Mouse (Mus musculus): ENCODE measurements around the gene Zfp445.
A peak's percentile ranks its signal among the peaks of the same experiment; 100 is the strongest.
"Not testable (repeated sequence)": the region's sequence is repeated elsewhere in the genome, so short reads cannot be mapped to it uniquely, and the experiment has no call there.

The Zfp445 gene

DNA sequence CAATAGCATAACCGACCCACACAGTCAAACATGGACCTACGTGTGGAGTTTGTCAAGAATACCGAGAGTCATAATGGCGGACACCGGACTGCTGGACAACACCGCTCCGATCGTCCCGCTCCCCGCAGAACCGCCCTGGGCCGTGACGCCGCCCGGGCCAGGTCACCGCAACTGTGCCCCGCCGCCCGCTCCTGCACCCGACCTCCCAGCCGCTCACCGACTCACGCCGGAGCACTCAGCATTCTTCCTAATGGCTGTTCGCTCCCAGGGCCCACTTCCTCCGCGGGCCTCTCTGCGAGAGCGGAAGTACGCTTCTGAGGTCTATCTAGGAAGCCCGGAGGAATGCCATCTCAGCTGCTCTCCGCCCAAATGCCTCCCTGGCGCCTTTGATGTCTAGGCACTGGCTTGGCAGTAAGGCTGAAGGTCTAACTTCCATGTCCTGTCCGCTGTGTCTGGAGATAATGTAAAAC lies at the start of gene Zfp445:
Gene Zfp445, minus strand, starts transcription at position 310 of the 470 bp plus-strand sequence.
- peak; percentile 50 for DNase-seq (ENCODE audit: low spot score)

DNA sequence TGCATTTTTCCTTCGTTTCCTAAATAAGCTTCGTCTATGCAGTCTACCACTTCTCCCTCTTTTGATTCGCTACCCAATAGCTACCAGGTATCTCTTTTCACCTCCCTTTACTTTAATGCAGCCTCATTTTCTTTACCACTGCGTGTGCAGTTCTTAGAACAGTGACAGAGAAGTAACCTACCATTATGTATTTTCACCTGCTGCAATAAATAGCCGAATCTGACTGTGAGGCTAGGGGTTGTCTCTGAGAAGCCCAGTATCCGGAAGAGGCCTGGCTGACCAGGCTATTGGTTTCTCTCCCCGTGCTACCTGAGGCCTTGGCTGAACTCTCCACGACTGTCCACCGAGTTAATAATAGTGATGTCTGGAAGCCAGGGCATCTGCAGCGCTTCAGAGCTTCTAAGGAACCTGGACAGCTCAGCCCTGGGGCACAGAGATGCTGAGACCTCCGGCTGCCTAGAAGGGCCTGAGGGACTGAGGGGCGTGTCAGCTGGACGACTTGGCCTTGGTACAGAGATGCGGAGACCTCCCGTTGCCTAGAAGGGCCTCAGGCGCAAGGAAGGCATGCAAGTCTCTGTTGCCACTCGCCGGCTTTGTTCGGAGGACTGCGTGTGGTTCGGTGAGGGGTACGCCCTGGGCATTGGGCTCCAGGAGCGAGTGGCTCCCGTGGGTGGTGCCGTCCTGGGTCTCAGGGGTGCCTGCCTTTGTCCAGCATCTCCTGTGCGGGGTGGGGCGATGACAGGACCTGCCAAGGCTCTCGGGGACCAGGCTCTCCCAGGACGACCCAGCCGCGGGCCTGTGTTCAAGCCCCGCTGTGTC lies 37.1 kb upstream of the Zfp445 start:
- DNase-seq (ENCODE audit: low spot score): no peak

DNA sequence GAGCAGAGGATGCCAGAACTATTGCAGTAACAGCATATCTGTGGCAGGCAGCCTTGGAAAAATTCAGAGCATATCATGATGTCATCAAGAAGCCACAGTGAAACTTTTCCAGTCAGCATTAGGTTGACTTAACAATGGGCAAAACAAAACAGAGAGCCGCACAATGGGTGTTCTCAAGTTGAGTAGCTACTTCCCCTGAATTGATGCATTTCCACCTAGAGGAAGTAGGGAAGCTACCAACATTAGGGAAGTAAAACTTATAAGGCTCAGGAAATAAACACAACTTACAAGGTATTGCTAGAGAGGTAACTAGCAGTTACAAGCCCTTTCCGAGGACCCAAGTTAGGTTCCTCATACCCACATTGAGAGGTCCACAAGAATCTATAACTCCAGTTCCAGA lies 35.2 kb upstream of the Zfp445 start:
- no peak for DNase-seq (ENCODE audit: low spot score)

DNA sequence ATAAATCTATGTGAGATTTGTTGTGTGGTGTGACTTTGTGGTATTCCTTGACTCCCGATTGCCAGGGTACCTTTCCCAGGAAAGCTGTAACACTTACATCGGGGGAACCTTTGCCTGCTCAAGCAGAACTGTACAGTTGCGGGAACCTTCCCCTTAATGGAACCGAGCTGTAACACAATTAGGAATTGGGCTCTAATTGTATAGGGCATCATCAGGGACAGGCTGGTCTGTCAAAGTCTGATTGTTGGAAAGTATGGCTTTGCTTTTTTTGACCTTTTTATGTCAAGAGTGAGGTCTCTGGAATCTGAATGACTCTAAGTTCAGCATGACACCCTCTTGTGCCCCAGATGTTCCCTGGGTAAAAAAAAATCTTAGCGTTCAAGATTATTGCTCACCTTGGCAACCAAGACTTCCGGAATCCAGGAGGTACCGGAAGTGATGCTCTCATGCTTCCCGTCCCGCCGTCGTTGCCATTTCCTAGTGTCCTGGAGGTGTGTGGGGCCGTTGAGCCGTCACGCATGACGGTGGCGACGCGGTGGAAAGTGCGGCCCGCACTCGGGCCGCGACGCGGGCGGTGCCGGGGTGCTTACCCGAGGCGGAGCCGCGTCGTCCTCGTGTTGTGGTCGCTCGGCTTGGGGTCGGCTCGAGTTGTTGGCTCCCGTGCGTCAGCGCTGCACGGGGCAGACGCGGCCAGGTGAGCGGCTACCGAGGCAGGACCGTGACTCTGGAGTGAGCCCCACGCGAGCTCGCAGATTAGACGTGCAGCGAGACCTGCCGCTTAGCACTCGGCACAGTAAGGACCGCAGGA lies 20.8 kb upstream of the Zfp445 start:
- peak; percentile 18 for DNase-seq (ENCODE audit: low spot score)

DNA sequence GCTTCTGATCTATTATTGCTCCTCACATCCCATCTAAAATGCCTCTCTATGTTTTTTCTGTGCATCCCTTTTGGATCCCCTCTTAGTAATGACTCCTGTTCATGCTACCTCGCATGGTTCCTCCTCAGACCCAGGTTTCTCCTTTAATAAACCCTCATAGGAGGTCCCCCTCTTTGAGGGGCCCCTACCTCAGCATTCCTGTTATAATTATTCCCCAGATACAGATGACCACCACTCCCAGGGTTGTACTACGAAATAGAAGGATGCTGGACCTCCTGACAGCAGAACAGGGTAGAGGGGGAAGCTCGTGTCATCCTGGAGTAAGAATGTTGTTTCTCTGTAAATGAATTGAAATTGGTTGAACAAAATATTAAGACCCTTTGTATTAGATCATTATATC lies 19.6 kb upstream of the Zfp445 start, which contains the start of gene Zkscan7:
Gene Zkscan7, plus strand, starts transcription at position 301 of the 400 bp plus-strand sequence.
- no peak for DNase-seq (ENCODE audit: low spot score)

DNA sequence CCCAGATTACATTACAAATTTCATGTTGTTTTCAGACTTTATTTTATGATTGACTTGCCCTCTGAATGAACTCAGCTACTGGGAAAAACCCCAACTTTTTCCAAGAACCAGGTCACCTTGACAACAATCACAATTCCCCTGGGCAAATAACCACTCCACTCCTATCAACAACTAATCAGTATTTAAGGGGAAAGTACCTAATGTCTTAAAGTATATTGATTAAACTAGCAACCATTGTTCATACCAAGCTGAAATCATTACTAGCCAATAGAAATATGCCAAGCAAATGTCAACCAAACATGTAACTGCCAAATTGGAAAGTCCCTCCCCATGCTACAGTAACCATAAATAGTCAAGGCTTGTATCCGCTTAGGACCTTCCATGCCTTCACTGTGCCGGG lies 9.3 kb upstream of the Zfp445 start:
- DNase-seq (ENCODE audit: low spot score): no peak

DNA sequence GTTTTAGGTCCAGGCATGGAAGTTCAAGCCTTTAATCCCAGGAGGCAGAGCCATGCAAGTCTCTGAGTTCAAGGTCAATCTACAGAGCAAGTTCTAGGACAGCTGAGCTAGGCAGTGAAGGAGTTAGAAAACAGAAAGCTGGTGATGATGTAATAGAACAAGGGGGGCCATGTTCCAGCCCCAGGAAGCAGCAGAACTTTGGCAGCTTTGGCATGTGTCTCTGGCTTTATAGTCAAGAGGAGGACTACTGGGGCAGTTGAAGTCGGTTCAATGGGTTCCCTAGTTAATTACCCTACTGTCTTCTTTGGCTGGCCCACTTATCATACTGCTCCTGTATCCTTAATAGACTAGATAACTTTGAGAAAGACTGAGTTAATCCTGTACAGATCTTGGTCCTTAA lies 8.8 kb upstream of the Zfp445 start:
- no peak for DNase-seq (ENCODE audit: low spot score)

DNA sequence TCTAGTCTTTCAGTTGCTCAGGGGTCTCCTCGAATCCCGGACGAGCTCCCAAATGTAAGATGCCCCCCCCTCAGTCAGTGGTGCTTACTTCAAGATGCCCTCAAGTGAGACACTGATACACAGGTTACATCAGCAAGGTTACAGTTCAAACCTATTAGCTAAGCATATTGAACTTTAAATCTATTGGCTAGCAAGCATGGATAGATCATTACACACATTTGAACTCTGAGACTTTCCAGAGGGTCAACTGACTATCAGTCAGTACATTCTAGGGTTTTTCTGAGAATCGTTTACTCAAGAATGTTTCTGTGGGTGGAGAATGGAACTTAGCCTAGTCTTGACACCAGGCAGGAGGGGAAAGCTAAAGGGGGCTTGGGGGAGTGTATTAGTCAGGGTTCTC lies 6.8 kb upstream of the Zfp445 start:
- DNase-seq (ENCODE audit: low spot score): no peak

DNA sequence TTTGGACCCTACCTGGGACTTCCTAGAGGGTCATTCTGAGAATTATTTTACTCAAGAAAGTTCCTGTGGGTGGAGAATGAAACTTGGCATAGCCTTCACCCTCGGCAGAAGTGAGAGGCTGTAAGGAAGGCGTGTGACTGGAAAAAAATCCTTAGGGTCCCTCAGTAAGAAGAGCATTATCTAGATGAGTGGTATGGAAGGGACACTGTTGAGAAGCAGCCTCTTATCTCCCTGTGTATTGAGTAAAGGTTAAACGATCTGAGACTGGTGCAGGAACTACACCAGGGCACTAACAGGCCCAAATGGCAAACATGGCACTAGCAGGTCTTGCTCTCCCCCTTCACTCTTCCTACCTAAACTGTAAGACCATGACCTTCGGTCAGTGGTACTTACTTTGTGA lies 386 bp upstream of the Zfp445 start:
- DNase-seq (ENCODE audit: low spot score): no peak

DNA sequence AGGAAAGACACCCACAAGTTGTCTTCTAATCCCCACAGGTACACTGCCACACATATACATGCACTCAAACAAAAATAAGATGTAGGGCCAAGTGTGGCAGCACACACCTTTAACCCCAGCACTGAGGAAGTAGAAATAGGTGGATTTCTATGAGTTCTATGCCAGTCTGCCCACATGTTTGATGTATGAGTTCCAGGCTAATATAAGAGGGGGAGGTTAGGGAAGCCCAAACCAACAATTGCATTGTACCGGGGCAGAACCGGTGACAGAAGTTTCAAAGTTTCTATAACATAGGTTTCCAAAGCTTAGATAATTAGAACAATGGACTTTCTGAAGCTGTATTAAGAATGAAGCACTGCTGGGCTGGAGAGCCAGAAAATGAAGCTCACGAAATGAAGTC lies 958 bp downstream of the Zfp445 start:
- DNase-seq (ENCODE audit: low spot score): no peak

DNA sequence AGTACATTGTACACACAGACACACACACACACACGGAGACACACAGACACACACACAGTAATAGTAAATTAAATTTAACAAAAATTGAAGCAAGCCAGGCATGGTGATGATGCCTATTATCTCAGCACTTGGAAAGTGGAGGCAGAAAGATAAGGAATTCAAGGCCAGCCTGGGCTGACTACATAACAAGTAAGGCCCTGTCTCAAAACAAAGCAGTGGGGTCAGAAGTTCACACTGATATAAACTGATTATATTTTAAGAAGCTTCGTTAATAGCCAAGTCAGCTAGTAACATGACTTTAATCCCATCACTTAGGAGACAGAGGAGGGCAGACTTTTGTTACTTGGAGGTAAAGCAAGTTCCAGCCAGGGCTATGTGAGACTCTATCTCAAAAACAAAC lies 2.1 kb downstream of the Zfp445 start:
- DNase-seq (ENCODE audit: low spot score): no peak

DNA sequence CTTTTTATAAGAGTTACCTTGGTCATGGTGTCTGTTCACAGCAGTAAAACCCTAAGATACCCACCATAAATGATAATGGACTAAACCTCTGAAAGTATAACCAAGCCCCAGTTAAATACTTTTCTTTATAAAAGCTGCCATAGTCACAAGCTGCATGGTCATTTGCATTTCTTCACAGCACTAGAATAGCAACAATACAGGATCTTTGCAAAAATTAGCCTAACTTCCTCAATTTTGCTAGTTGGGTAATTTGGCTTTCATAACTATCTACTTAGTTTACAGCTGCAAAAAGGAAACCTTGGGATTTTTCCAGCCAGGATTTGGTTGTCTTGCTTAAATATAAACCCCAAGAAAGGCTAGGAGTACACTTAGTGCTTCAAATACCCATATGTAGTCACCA lies 5.1 kb downstream of the Zfp445 start:
- DNase-seq (ENCODE audit: low spot score): no peak

DNA sequence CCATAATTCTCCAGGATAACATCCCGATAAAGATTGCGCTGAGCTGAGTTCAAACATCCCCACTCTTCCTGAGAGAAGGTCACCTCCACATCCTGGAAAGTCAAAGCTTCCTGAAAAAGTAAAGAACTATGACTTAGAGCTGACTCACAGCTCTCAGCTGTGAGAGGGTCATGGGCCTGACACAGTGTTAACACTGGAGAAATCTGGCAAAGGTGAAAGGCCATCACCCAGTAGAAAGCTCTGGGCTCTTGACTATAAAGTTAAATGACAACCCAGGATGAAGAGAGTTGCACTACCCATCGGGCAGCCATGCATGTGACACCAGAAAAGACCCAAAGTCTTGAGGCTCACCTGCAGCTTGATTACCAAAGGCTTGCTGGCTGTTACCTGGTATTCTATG lies 9.1 kb downstream of the Zfp445 start:
- no peak for DNase-seq (ENCODE audit: low spot score)

DNA sequence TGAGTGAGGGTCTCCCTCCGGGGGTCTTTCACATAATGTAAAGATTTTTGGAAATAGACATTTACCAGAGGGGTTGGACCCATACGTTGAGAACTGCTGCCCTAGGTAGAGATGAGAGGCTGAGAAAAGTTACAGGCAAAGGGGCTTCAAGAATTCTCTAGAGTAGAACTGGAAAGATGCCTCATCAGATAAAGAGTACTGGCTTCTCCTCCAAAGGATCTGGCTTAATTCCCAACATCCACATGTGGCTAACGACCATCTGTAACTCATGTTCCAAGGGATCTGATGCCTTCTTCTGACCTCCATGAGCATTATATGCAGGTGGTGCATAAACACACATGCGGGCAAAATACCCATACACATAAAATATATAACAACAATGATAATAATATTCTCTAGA lies 10.2 kb downstream of the Zfp445 start:
- DNase-seq (ENCODE audit: low spot score): no peak

DNA sequence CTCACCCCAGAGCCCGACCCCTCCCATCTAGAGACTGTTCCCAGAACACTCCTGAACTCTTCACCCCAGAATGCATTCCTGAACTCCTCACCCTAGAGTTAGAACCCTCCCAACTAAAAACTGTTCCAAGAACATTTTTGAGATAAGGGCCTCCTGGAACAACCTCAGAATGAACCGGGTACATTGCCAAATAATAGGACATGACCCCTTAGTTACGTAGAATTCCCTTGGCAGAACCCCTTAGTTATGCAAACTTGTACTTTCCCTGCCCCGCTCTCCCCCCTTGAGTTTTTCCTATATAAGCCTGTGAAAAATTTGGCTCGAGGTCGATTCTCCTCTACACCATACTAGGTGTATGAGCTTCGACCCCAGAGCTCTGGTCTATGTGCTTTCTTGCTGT lies 10.7 kb downstream of the Zfp445 start:
- not testable (repeated sequence) for DNase-seq (ENCODE audit: low spot score)

DNA sequence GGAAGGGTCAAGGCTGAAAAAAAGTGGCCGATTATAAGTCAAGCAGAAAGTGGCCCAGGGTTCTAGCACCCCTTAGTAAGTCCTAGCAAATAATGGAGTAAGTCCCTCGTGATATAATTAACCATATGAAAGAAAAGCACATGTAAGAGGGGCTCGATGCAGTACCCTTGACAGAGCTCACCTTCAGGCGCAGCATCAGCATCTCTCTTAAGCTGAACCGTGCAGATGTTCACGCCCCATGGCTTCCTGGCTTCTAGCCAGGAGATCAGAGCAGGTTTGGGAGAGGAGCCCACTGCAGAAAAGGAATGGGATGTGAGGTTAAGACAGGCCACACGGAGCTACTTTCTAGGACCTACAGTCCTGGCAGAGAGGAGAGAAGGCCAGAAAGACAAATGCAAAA lies 11.3 kb downstream of the Zfp445 start:
- no peak for DNase-seq (ENCODE audit: low spot score)

DNA sequence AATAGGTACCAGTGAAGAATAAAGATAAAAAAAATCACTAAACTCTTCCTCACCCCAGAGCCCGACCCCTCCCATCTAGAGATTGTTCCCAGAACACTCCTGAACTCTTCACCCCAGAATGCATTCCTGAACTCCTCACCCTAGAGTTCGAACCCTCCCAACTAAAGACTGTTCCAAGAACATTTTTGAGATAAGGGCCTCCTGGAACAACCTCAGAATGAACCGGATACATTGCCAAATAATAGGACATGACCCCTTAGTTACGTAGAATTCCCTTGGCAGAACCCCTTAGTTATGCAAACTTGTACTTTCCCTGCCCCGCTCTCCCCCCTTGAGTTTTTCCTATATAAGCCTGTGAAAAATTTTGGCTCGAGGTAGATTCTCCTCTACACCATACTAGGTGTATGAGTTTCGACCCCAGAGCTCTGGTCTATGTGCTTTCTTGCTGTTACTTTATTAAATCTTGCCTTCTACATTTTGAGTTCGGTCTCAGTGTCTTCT lies 17.9 kb downstream of the Zfp445 start:
- DNase-seq (ENCODE audit: low spot score): not testable (repeated sequence)

DNA sequence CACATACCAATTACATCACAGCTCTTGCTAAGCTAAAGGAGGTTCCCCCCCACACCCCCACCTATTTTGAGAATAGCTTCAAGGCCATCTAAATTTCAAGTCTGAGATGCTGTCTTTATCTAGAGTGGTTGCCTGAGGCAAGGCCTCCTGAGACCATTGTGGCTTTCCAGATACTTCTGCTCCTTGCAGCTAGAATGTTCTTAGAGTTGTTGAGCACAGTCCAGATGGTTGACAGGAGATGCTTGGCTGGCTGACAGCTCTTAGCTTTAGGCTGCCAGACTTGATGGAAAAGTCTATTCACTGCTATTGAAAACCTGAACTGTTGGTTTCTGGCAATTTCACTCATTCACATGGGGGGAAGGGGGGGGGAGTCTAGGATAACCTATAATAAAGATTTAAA lies 19.6 kb downstream of the Zfp445 start:
- DNase-seq (ENCODE audit: low spot score): peak; percentile 43

DNA sequence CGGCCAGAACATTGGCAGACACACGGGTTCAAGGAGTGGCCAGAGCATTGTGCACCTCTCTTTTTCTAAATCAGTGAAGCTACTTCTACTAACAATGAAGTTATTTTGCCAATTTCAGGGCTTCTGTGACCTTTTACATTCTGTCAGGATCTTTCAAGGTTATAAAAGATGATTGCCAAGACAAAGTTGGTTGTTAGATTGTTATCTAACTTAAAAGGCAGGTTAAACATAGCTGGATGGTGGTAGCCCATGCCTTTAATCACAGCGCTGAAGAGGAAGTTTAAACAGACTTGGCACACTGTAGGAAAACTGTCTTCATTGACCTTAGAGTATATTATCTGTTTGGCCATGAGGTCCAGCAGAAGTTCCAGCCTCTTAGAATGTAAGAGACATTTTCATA lies 20.2 kb downstream of the Zfp445 start:
- no peak for DNase-seq (ENCODE audit: low spot score)

DNA sequence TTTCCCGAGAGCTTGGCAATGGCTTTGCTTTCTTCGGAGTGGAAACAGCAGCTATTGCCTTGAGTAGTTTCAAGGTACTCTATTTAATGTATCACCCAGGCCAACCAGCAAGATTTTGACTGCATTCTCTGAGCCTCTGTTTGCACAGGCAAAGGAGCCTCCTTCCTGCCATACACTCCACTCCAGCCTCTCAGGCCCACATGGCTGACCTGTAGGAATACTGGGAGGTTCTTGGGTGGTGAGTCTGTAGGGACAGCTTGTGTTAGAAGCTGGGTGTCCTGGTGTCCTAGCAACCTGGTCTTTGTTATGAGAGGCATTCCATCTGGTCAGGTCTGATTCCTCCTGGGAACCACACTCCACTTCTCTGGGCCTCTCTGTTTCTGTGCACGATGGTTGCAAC lies 22.0 kb downstream of the Zfp445 start, which contains the start of gene Gm35549:
Gene Gm35549, minus strand, starts transcription at position 276 of the 400 bp plus-strand sequence.
- DNase-seq (ENCODE audit: low spot score): no peak

DNA sequence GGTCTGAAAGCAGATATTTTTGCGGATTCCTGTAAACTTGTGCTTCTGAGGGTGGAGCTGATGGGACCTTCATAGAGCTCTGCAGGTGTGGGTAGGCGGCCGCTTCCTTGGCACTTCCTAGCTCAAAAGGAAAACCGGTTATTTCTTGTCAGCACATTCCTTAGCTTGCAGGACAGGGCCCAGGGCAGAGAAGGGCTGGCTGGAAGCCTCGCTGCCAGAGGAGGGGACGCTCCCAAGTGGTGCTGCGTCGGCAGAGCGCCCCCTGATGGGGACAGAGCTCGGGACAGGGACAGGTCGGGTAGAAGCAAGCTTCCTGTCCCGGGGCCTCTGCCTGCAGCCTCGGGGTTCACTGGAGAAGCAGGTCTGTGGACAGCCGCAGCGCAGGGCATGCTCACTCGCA lies 28.1 kb downstream of the Zfp445 start:
- no peak for DNase-seq (ENCODE audit: low spot score)

DNA sequence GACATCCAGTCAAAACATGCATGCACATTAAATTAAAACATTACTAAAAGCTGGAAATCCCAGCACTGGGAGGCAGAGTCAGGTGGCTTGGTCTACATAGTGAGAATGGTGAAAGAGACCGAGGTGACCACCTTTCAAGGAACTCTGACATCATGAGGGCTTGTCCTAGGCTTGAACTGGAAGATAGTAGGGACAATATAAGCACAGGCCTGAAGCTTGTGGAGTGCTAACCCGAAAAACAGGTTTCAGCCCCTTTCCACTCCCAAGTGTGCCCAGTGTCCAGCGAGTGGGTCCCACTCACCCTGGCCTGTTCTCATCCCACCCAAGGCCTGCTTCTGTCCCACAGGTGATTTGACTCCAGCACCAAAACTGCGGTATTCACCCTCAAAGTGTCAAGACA lies 28.6 kb downstream of the Zfp445 start:
- no peak for DNase-seq (ENCODE audit: low spot score)

DNA sequence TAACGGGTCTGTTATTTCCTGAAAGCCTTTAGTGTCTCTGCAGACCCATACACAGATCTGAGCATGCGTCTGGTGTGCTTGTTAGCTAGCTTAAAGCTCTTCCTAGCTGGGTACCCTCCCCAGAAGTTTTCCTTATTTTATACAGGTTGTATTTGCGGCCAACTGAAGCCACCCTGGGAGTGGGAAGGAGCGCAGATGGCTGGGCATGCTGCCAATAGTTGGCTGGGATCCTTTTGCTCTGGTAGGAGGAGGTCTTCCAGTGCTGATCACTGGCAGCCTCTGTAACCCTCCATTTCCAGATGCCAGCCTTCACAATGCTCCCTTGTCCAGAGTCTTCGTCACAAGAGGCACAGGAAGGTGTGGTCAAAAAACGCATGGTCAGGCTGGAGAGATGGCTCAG lies 29.0 kb downstream of the Zfp445 start:
- DNase-seq (ENCODE audit: low spot score): peak; percentile 35
